Mouse (Mus musculus): Measurements from ENCODE around the gene Rbfox3. TPM values are rescaled to one million over a fixed set of nuclear protein-coding genes. Genes with fewer than 3 reads are reported as not detected.
A peak's percentile ranks its signal among the peaks of the same experiment; 100 is the strongest.

The Rbfox3 gene
- polyA plus RNA-seq, 1 experiment from 2014 or later, result 69.4 TPM

GRCm38 (mm10) chr11:118448385-118448784 is 463.0 kb downstream of the Rbfox3 start:
- Histone ChIP-seq H3K27me3 (replicated peaks; ENCODE audit: control insufficient read depth, insufficient read depth, low read length) (peaks cover 6% of the 10 kb centered on the region; the same call in 1 of the 2 replicates), H3K36me3 (ENCODE audit: control insufficient read depth, insufficient read depth, low read length) (no peaks in the 10 kb centered on the region), H3K27ac (ENCODE audit: low read depth, low read length) (no peak overlapping the region), H3K4me2 (ENCODE audit: low read length) (no peak overlapping the region), H3K4me3 (ENCODE audit: low read length) (no peak overlapping the region), H3K4me1 (ENCODE audit: control insufficient read depth, insufficient read depth, low read depth, low read length) (no peaks in the 10 kb centered on the region), H3K9ac (ENCODE audit: low read depth, low read length) (no peak overlapping the region), H3K9me3 (ENCODE audit: control insufficient read depth, low read length) (no peaks in the 10 kb centered on the region)
- WGBS, result 80% methylated on average over 8 of the region's 8 CpGs
- ATAC-seq, result no peak

GRCm38 (mm10) chr11:118447346-118447745 is 464.1 kb downstream of the Rbfox3 start:
- ATAC-seq, result no peak
- no peak overlapping the region for H3K27ac ChIP-seq (ENCODE audit: low read depth, low read length)
- WGBS, result 72% methylated on average over 4 of the region's 4 CpGs

GRCm38 (mm10) chr11:118445843-118446242 is 465.6 kb downstream of the Rbfox3 start:
- no peak overlapping the region for H3K4me2 ChIP-seq (ENCODE audit: low read length)
- H3K27ac ChIP-seq (ENCODE audit: low read depth, low read length), result no peak overlapping the region
- H3K9me3 ChIP-seq (ENCODE audit: control insufficient read depth, low read length), result no peaks in the 10 kb centered on the region
- WGBS, result 8% methylated on average over 3 of the region's 3 CpGs
- peaks cover 5% of the 10 kb centered on the region for H3K4me1 ChIP-seq (ENCODE audit: control insufficient read depth, insufficient read depth, low read depth, low read length)
- H3K4me3 ChIP-seq (ENCODE audit: low read length), result no peak overlapping the region
- H3K9ac ChIP-seq (ENCODE audit: low read depth, low read length), result no peak overlapping the region
- H3K27me3 ChIP-seq (replicated peaks; ENCODE audit: control insufficient read depth, insufficient read depth, low read length), result peaks cover 6% of the 10 kb centered on the region; the same call in 1 of the 2 replicates
- no peaks in the 10 kb centered on the region for H3K36me3 ChIP-seq (ENCODE audit: control insufficient read depth, insufficient read depth, low read length)
- peak; percentile 72 for ATAC-seq

More at GRCm38 (mm10) chr11:118447346-118447745, 464.1 kb downstream of the Rbfox3 start:
- H3K9ac ChIP-seq (ENCODE audit: low read depth, low read length), result no peak overlapping the region
- H3K4me2 ChIP-seq (ENCODE audit: low read length), result no peak overlapping the region
- peaks cover 5% of the 10 kb centered on the region; the same call in 1 of the 2 replicates for H3K4me1 ChIP-seq (ENCODE audit: control insufficient read depth, insufficient read depth, low read depth, low read length)
- H3K36me3 ChIP-seq (ENCODE audit: control insufficient read depth, insufficient read depth, low read length), result no peaks in the 10 kb centered on the region
- no peaks in the 10 kb centered on the region for H3K9me3 ChIP-seq (ENCODE audit: control insufficient read depth, low read length)
- H3K4me3 ChIP-seq (ENCODE audit: low read length), result no peak overlapping the region
- peaks cover 6% of the 10 kb centered on the region; the same call in 1 of the 2 replicates for H3K27me3 ChIP-seq (replicated peaks; ENCODE audit: control insufficient read depth, insufficient read depth, low read length)

GRCm38 (mm10) chr11:118443201-118443970 is 468.0 kb downstream of the Rbfox3 start:
- WGBS, result 31% methylated on average over 10 of the region's 11 CpGs
- Histone ChIP-seq H3K27me3 (replicated peaks; ENCODE audit: control insufficient read depth, insufficient read depth, low read length) (no peaks in the 10 kb centered on the region; the same call in 1 of the 2 replicates), H3K36me3 (ENCODE audit: control insufficient read depth, insufficient read depth, low read length) (no peaks in the 10 kb centered on the region), H3K9me3 (ENCODE audit: control insufficient read depth, low read length) (no peaks in the 10 kb centered on the region), H3K4me2 (ENCODE audit: low read length) (no peak overlapping the region), H3K4me1 (ENCODE audit: control insufficient read depth, insufficient read depth, low read depth, low read length) (peaks cover 15% of the 10 kb centered on the region), H3K4me3 (ENCODE audit: low read length) (no peak overlapping the region), H3K9ac (ENCODE audit: low read depth, low read length) (no peak overlapping the region), H3K27ac (ENCODE audit: low read depth, low read length) (no peak overlapping the region)
- peak; percentile 24 for ATAC-seq

GRCm38 (mm10) chr11:118442691-118443090 is 468.7 kb downstream of the Rbfox3 start:
- 60% methylated on average over 13 of the region's 13 CpGs for WGBS

More at GRCm38 (mm10) chr11:118442691-118443090, 468.7 kb downstream of the Rbfox3 start:
- H3K9me3 ChIP-seq (ENCODE audit: control insufficient read depth, low read length), result no peaks in the 10 kb centered on the region
- peak; percentile 5; the same call in 1 of the 2 replicates for ATAC-seq
- H3K27me3 ChIP-seq (replicated peaks; ENCODE audit: control insufficient read depth, insufficient read depth, low read length), result no peaks in the 10 kb centered on the region; the same call in 1 of the 2 replicates
- no peak overlapping the region for H3K4me3 ChIP-seq (ENCODE audit: low read length)
- peaks cover 21% of the 10 kb centered on the region for H3K4me1 ChIP-seq (ENCODE audit: control insufficient read depth, insufficient read depth, low read depth, low read length)
- no peak overlapping the region for H3K4me2 ChIP-seq (ENCODE audit: low read length)
- H3K9ac ChIP-seq (ENCODE audit: low read depth, low read length), result no peak overlapping the region
- no peaks in the 10 kb centered on the region for H3K36me3 ChIP-seq (ENCODE audit: control insufficient read depth, insufficient read depth, low read length)
- H3K27ac ChIP-seq (ENCODE audit: low read depth, low read length), result no peak overlapping the region

Small RNA genes within 50 kb of the gene (microRNA-seq; reads per million reads assigned to microRNA genes)
- gene Gm25040, result not detected

Other genes starting within 250 kb of the Rbfox3 start
- not detected in 2 replicates for gene Enpp7, start 76.6 kb upstream of the Rbfox3 start, polyA plus RNA-seq (2015; fragmentation: Nextera tagmentation; extraction: Ambion mirVana)
- gene Cbx2, start 111.4 kb upstream of the Rbfox3 start, polyA plus RNA-seq (2015; fragmentation: Nextera tagmentation; extraction: Ambion mirVana), result 10.7 and 14.0 TPM in 2 replicates
- 8.5 and 9.5 TPM in 2 replicates for gene Cbx8, start 129.4 kb upstream of the Rbfox3 start, polyA plus RNA-seq (2015; fragmentation: Nextera tagmentation; extraction: Ambion mirVana)
- gene Cbx4, start 174.6 kb upstream of the Rbfox3 start, polyA plus RNA-seq (2015; fragmentation: Nextera tagmentation; extraction: Ambion mirVana), result 23.4 and 24.8 TPM in 2 replicates

Data from hindbrain, embryonic 16.5 days (tissue).